Mouse (Mus musculus) neural tube, embryonic 10.5 days (tissue): ENCODE measurements around the gene G6pc3.
"Not testable (repeated sequence)": the region's sequence is repeated elsewhere in the genome, so short reads cannot be mapped to it uniquely, and the experiment has no call there.

Experiments used
- DNase-seq: peaks from one replicate; pipeline ENCODE4 v3.0.0-alpha.2; 2017; ENCODE audit warnings: low spot score; ENCODE audit errors: extremely low spot score

G6pc3 gene

GRCm38 (mm10) chr11:102189461-102190436, at the start of gene G6pc3:
TSS of gene G6pc3 (plus strand) at chr11:102189620.
- DNase-seq, result peak; percentile 81

GRCm38 (mm10) chr11:102140508-102140907, 48.9 kb upstream of the G6pc3 start:
- peak; percentile 76 for DNase-seq

GRCm38 (mm10) chr11:102142355-102142754, 47.1 kb upstream of the G6pc3 start:
- DNase-seq, result no peak

GRCm38 (mm10) chr11:102144957-102145470, 44.4 kb upstream of the G6pc3 start:
- no peak for DNase-seq

GRCm38 (mm10) chr11:102145471-102146001, 43.9 kb upstream of the G6pc3 start, which contains the start of gene Nags:
TSS of gene Nags (plus strand) at chr11:102145513.
- peak; percentile 52 for DNase-seq

GRCm38 (mm10) chr11:102146005-102146404, 43.4 kb upstream of the G6pc3 start:
- DNase-seq, result peak; percentile 22

GRCm38 (mm10) chr11:102146531-102146930, 42.9 kb upstream of the G6pc3 start:
- DNase-seq, result peak; percentile 40

GRCm38 (mm10) chr11:102147213-102147989, 42.0 kb upstream of the G6pc3 start:
- peak; percentile 30 for DNase-seq

GRCm38 (mm10) chr11:102156039-102156785, 33.2 kb upstream of the G6pc3 start, which contains the start of gene Tmem101:
TSS of gene Tmem101 (minus strand) at chr11:102156404.
- peak; percentile 84 for DNase-seq

- DNase-seq, result no peak
Measured at GRCm38 (mm10) chr11:102156786-102157089, 32.7 kb upstream of the G6pc3 start.

GRCm38 (mm10) chr11:102158024-102158423, 31.4 kb upstream of the G6pc3 start:
- not testable (repeated sequence) for DNase-seq

- no peak for DNase-seq
Measured at GRCm38 (mm10) chr11:102159781-102160180, 29.6 kb upstream of the G6pc3 start.

GRCm38 (mm10) chr11:102165971-102166722, 23.3 kb upstream of the G6pc3 start:
- DNase-seq, result no peak

- DNase-seq, result no peak
Measured at GRCm38 (mm10) chr11:102167539-102167938, 21.9 kb upstream of the G6pc3 start.

- no peak for DNase-seq
Measured at GRCm38 (mm10) chr11:102168689-102169088, 20.7 kb upstream of the G6pc3 start.

- no peak for DNase-seq
Measured at GRCm38 (mm10) chr11:102179836-102180235, 9.6 kb upstream of the G6pc3 start.

GRCm38 (mm10) chr11:102184253-102184645, 5.2 kb upstream of the G6pc3 start:
- DNase-seq, result no peak

GRCm38 (mm10) chr11:102184646-102185495, 4.5 kb upstream of the G6pc3 start, which contains the start of gene Lsm12:
TSS of gene Lsm12 (minus strand) at chr11:102185296.
- peak; percentile 95 for DNase-seq

- DNase-seq, result no peak
Measured at GRCm38 (mm10) chr11:102185677-102186076, 3.7 kb upstream of the G6pc3 start.
